Mouse (Mus musculus) brain, embryonic 14.5 days (tissue): ENCODE measurements around the gene Krt83.

Experiments
- CTCF ChIP-seq: fragments of 200-500 bp; IDR thresholded peaks from 2 replicates; pipeline ENCODE4 v1.5.1; 2012; ENCODE audit warnings: inconsistent platforms, mild to moderate bottlenecking, moderate library complexity, borderline replicate concordance; ENCODE audit not compliant: insufficient read depth, insufficient read length; ENCODE audit errors: extremely low read depth
- POLR2A ChIP-seq: fragments of 200-500 bp; IDR thresholded peaks from 2 replicates; pipeline ENCODE4 v1.6.1; 2012; ENCODE audit warnings: mild to moderate bottlenecking, inconsistent platforms, borderline replicate concordance; ENCODE audit not compliant: poor library complexity, insufficient read depth, insufficient read length, severe bottlenecking; ENCODE audit errors: extremely low read depth

DNA sequence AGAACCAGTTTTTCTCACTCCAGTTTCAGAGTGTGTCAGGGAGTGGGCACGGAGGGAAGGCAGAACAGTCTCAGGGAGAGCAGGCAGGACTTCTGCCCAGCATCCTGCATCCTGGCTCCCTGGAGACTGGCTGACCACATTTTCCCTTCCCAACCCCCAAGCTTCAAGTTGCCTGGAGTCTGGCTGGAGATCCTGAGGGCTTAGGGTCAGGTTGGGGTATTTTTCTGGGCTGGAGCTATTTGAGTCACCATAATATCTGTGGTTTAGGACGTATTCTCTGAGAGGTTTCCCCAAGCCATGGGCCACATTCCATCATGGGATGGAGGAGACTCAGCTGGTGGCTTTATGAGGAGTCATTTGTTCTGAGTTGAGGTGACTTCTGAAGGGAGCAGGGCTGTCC is 36.0 kb downstream of the Krt83 start:
- TF ChIP-seq CTCF, result no peak
- TF ChIP-seq POLR2A, result no peak
